Mouse (Mus musculus): Measurements from ENCODE around the gene Slc30a7. TPM values are rescaled to one million over a fixed set of nuclear protein-coding genes. Genes with fewer than 3 reads are reported as not detected.

Gene Slc30a7
- total and polyA plus RNA-seq, 2 experiments from 2014 or later, result 10.7 to 39.1 TPM

GRCm38 (mm10) chr3:115902301-115902956 is 104.8 kb downstream of the Slc30a7 start:
- Histone ChIP-seq H3K4me1 (ENCODE audit: insufficient read depth) (no peaks in the 10 kb centered on the region), H3K4me3 (ENCODE audit: low read depth, low read length) (no peak overlapping the region), H3K27ac (ENCODE audit: low read depth, low read length) (no peak overlapping the region), H3K4me2 (ENCODE audit: low read depth) (no peak overlapping the region), H3K36me3 (ENCODE audit: insufficient read depth) (peaks cover 23% of the 10 kb centered on the region), H3K27me3 (ENCODE audit: insufficient read depth, low read length) (no peaks in the 10 kb centered on the region), H3K9ac (no peak overlapping the region), H3K9me3 (ENCODE audit: low read length) (no peaks in the 10 kb centered on the region)
- TF ChIP-seq CTCF (IDR thresholded peaks at IDR 0.05; ENCODE audit: low read depth), result no peak
- DNase-seq (no peak), ATAC-seq (no peak)
- WGBS, result 91% methylated on average over 9 of the region's 9 CpGs

- ATAC-seq (no peak), DNase-seq (no peak)
- Histone ChIP-seq H3K9me3 (ENCODE audit: low read length) (no peaks in the 10 kb centered on the region), H3K36me3 (ENCODE audit: insufficient read depth) (peaks cover 24% of the 10 kb centered on the region; the same call in 1 of the 2 replicates), H3K4me3 (ENCODE audit: low read depth, low read length) (no peak overlapping the region), H3K9ac (no peak overlapping the region), H3K4me1 (ENCODE audit: insufficient read depth) (no peaks in the 10 kb centered on the region), H3K27me3 (ENCODE audit: insufficient read depth, low read length) (no peaks in the 10 kb centered on the region), H3K4me2 (ENCODE audit: low read depth) (no peak overlapping the region), H3K27ac (ENCODE audit: low read depth, low read length) (no peak overlapping the region)
- no peak for TF ChIP-seq CTCF (IDR thresholded peaks at IDR 0.05; ENCODE audit: low read depth)
- 51% methylated on average over 3 of the region's 3 CpGs for WGBS
These were observed 108.8 kb downstream of the Slc30a7 start for GRCm38 (mm10) chr3:115898354-115898948.

- H3K36me3 ChIP-seq (ENCODE audit: insufficient read depth), result peaks cover 7% of the 10 kb centered on the region; the same call in 1 of the 2 replicates
- H3K27ac ChIP-seq (ENCODE audit: low read depth, low read length), result no peak overlapping the region
- no peak for TF ChIP-seq CTCF (IDR thresholded peaks at IDR 0.05; ENCODE audit: low read depth)
- H3K4me3 ChIP-seq (ENCODE audit: low read depth, low read length), result no peak overlapping the region
- DNase-seq, result no peak
- WGBS, result 90% methylated on average over 2 of the region's 2 CpGs
- H3K9ac ChIP-seq, result no peak overlapping the region
- ATAC-seq, result no peak
- no peak overlapping the region for H3K4me2 ChIP-seq (ENCODE audit: low read depth)
- H3K4me1 ChIP-seq (ENCODE audit: insufficient read depth), result no peaks in the 10 kb centered on the region
- H3K9me3 ChIP-seq (ENCODE audit: low read length), result no peaks in the 10 kb centered on the region
- no peaks in the 10 kb centered on the region for H3K27me3 ChIP-seq (ENCODE audit: insufficient read depth, low read length)
These were observed 114.0 kb downstream of the Slc30a7 start for GRCm38 (mm10) chr3:115893166-115893565.

- Histone ChIP-seq H3K27ac (ENCODE audit: low read depth, low read length) (no peak overlapping the region), H3K9me3 (ENCODE audit: low read length) (no peaks in the 10 kb centered on the region), H3K4me1 (ENCODE audit: insufficient read depth) (0 out of 2 replicates have a peak, but pooled peaks cover under 1% of the 10 kb centered on the region), H3K4me3 (ENCODE audit: low read depth, low read length) (no peak overlapping the region), H3K27me3 (ENCODE audit: insufficient read depth, low read length) (no peaks in the 10 kb centered on the region), H3K9ac (no peak overlapping the region), H3K4me2 (ENCODE audit: low read depth) (no peak overlapping the region), H3K36me3 (ENCODE audit: insufficient read depth) (peaks cover 7% of the 10 kb centered on the region; the same call in 1 of the 2 replicates)
- no peak for DNase-seq
- ATAC-seq, result no peak
- WGBS, result 77% methylated on average over 4 of the region's 4 CpGs
- no peak for TF ChIP-seq CTCF (IDR thresholded peaks at IDR 0.05; ENCODE audit: low read depth)
These were observed 114.9 kb downstream of the Slc30a7 start for GRCm38 (mm10) chr3:115892341-115892740.

Small RNAs within 50 kb of the gene (microRNA-seq; reads per million reads assigned to microRNA genes)
- gene Mir669n, result 0 reads per million in 2 experiments

Other genes with a start within 250 kb of the Slc30a7 start
- 16.8 and 20.0 TPM in 2 replicates for gene Dph5, start 119.6 kb downstream of the Slc30a7 start, total RNA-seq (2014; rRNA removed)
- gene Dph5, start 119.6 kb downstream of the Slc30a7 start, polyA plus RNA-seq (2015; fragmentation: Nextera tagmentation; extraction: Ambion mirVana), result 19.4 and 20.1 TPM in 2 replicates
- gene Extl2, start 56 bp upstream of the Slc30a7 start, total RNA-seq (2014; rRNA removed), result 38.3 and 40.3 TPM in 2 replicates
- 28.7 and 33.5 TPM in 2 replicates for gene Extl2, start 56 bp upstream of the Slc30a7 start, polyA plus RNA-seq (2015; fragmentation: Nextera tagmentation; extraction: Ambion mirVana)
- gene Vcam1, start 122.3 kb upstream of the Slc30a7 start, total RNA-seq (2014; rRNA removed), result 30.2 and 36.9 TPM in 2 replicates
- 28.2 and 32.1 TPM in 2 replicates for gene Vcam1, start 122.3 kb upstream of the Slc30a7 start, polyA plus RNA-seq (2015; fragmentation: Nextera tagmentation; extraction: Ambion mirVana)
- gene Gpr88, start 246.1 kb upstream of the Slc30a7 start, total RNA-seq (2014; rRNA removed), result 33.6 and 54.7 TPM in 2 replicates
- 15.2 and 20.5 TPM in 2 replicates for gene Gpr88, start 246.1 kb upstream of the Slc30a7 start, polyA plus RNA-seq (2015; fragmentation: Nextera tagmentation; extraction: Ambion mirVana)

Data from forebrain, postnatal 0 days (tissue).